Mouse (Mus musculus) lung, embryonic 16.5 days (tissue): Measurements from ENCODE around the gene Tril. TPM values are rescaled to one million over a fixed set of nuclear protein-coding genes. Genes with fewer than 3 reads are reported as not detected.

ENCODE experiments used
- ATAC-seq: fragments of 200-750 bp; cut with Nextera tagmentation; 2 replicates; pipeline ENCODE4 v1.8.0; 2017; ENCODE audit warnings: low read depth, mild to moderate bottlenecking, moderate library complexity
- H3K27ac ChIP-seq: fragments of 300-500 bp; sonication (generic); 2 replicates; pipeline ENCODE4 v1.5.1; 2014; ENCODE audit warnings: mild to moderate bottlenecking, control low read depth, low read length
- H3K27me3 ChIP-seq: fragments of 300-500 bp; sonication (generic); 2 replicates; pipeline ENCODE4 v1.6.1; 2014; ENCODE audit warnings: low read depth, low read length, mixed read lengths; ENCODE audit not compliant: control insufficient read depth, insufficient read depth
- H3K36me3 ChIP-seq: fragments of 300-500 bp; sonication (generic); 2 replicates; pipeline ENCODE4 v1.6.1; 2014; ENCODE audit warnings: low read length; ENCODE audit not compliant: control insufficient read depth, insufficient read depth
- H3K4me1 ChIP-seq: fragments of 300-500 bp; sonication (generic); replicated peaks from 2 replicates; pipeline ENCODE4 v1.6.1; 2014; ENCODE audit warnings: low read length, mixed read lengths; ENCODE audit not compliant: control insufficient read depth, insufficient read depth
- H3K4me2 ChIP-seq: fragments of 300-500 bp; sonication (generic); 2 replicates; pipeline ENCODE4 v1.6.1; 2014; ENCODE audit warnings: low read depth, low read length, control low read depth
- H3K4me3 ChIP-seq: fragments of 300-500 bp; sonication (generic); 2 replicates; pipeline ENCODE4 v1.5.1; 2014; ENCODE audit warnings: mild to moderate bottlenecking, low read length, control low read depth
- H3K9ac ChIP-seq: fragments of 300-500 bp; sonication (generic); 2 replicates; pipeline ENCODE4 v1.6.1; 2014; ENCODE audit warnings: low read length, control low read depth
- H3K9me3 ChIP-seq: fragments of 300-500 bp; sonication (generic); 2 replicates; pipeline ENCODE4 v1.6.1; 2016; ENCODE audit warnings: low read length; ENCODE audit not compliant: control insufficient read depth
- WGBS: fragments of 180-500 bp; shearing (Covaris S2); extraction: QIAGEN DNeasy Blood & Tissue Kit; methylation state at CpG from one replicate; pipeline ENCODE4 v1.1.7; 2014; 5-methylcytosine and 5-hydroxymethylcytosine counted together
- polyA plus RNA-seq: library from polyadenylated mRNA; unstranded; fragments of >200 nt; fragmentation: Nextera tagmentation; extraction: Ambion mirVana; gene quantifications from 2 replicates; pipeline ENCODE4 v1.2.1, GENCODE M21; 2015

Gene Tril
- polyA plus RNA-seq, 1 experiment from 2014 or later = 38.9 TPM

- H3K4me3 ChIP-seq = no peak overlapping the region
- no peak overlapping the region for H3K9ac ChIP-seq
- peaks cover 3% of the 10 kb centered on the region; the same call in 1 of the 2 replicates for H3K9me3 ChIP-seq
- ATAC-seq = peak; percentile 53
- H3K36me3 ChIP-seq = no peaks in the 10 kb centered on the region
- no peak overlapping the region for H3K4me2 ChIP-seq
- H3K4me1 ChIP-seq = peaks cover 10% of the 10 kb centered on the region
- peaks cover 4% of the 10 kb centered on the region; the same call in 1 of the 2 replicates for H3K27me3 ChIP-seq
- 28% methylated on average over 4 of the region's 4 CpGs for WGBS
- no peak overlapping the region for H3K27ac ChIP-seq
Measured at GRCm38 (mm10) chr6:53825213-53825612, 4.6 kb upstream of the Tril start.

- peak; percentile 21; the same call in 1 of the 2 replicates for ATAC-seq
- H3K9me3 ChIP-seq = no peaks in the 10 kb centered on the region
- H3K4me3 ChIP-seq = peak overlapping the region; percentile 61
- H3K36me3 ChIP-seq = no peaks in the 10 kb centered on the region
- peaks cover 30% of the 10 kb centered on the region for H3K27me3 ChIP-seq
- H3K9ac ChIP-seq = peak overlapping the region; percentile 73
- H3K27ac ChIP-seq = peak overlapping the region; percentile 94
- WGBS = 3% methylated on average over 18 of the region's 18 CpGs
- peak overlapping the region; percentile 95 for H3K4me2 ChIP-seq
- peaks cover 33% of the 10 kb centered on the region for H3K4me1 ChIP-seq
Measured at GRCm38 (mm10) chr6:53821041-53821501, 441 bp upstream of the Tril start.

GRCm38 (mm10) chr6:53819761-53820485, 707 bp downstream of the Tril start:
- Histone ChIP-seq H3K4me1 (peaks cover 30% of the 10 kb centered on the region), H3K4me2 (peak overlapping the region; percentile 95), H3K4me3 (peak overlapping the region; percentile 61), H3K27me3 (peaks cover 30% of the 10 kb centered on the region), H3K9me3 (no peaks in the 10 kb centered on the region), H3K9ac (peak overlapping the region; percentile 73), H3K36me3 (no peaks in the 10 kb centered on the region), H3K27ac (peak overlapping the region; percentile 94)
- WGBS = under 1% methylated on average over 63 of the region's 64 CpGs
- ATAC-seq = peak; percentile 16

- peaks cover 30% of the 10 kb centered on the region for H3K27me3 ChIP-seq
- H3K4me3 ChIP-seq = peak overlapping the region; percentile 61
- WGBS = 2% methylated on average over 52 of the region's 52 CpGs
- peak overlapping the region; percentile 94 for H3K27ac ChIP-seq
- H3K9me3 ChIP-seq = no peaks in the 10 kb centered on the region
- H3K36me3 ChIP-seq = no peaks in the 10 kb centered on the region
- H3K4me2 ChIP-seq = peak overlapping the region; percentile 95
- peak overlapping the region; percentile 73 for H3K9ac ChIP-seq
- ATAC-seq = peak; percentile 24; the same call in 1 of the 2 replicates
- peaks cover 29% of the 10 kb centered on the region for H3K4me1 ChIP-seq
Measured at GRCm38 (mm10) chr6:53818732-53819661, 1.6 kb downstream of the Tril start.

GRCm38 (mm10) chr6:53818264-53818731, 2.3 kb downstream of the Tril start:
- WGBS = 1% methylated on average over 42 of the region's 42 CpGs
- peak; percentile 23; the same call in 1 of the 2 replicates for ATAC-seq
- Histone ChIP-seq H3K4me1 (peaks cover 29% of the 10 kb centered on the region), H3K27ac (peak overlapping the region; percentile 94), H3K9me3 (no peaks in the 10 kb centered on the region), H3K27me3 (peaks cover 28% of the 10 kb centered on the region), H3K36me3 (no peaks in the 10 kb centered on the region), H3K4me2 (peak overlapping the region; percentile 95), H3K9ac (peak overlapping the region; percentile 73), H3K4me3 (peak overlapping the region; percentile 61)

GRCm38 (mm10) chr6:53817763-53818174, 2.9 kb downstream of the Tril start:
- no peaks in the 10 kb centered on the region for H3K9me3 ChIP-seq
- peak overlapping the region; percentile 61 for H3K4me3 ChIP-seq
- no peaks in the 10 kb centered on the region for H3K36me3 ChIP-seq
- no peak for ATAC-seq
- peaks cover 26% of the 10 kb centered on the region for H3K27me3 ChIP-seq
- WGBS = 11% methylated on average over 28 of the region's 33 CpGs
- peak overlapping the region; percentile 73 for H3K9ac ChIP-seq
- no peak overlapping the region for H3K27ac ChIP-seq
- H3K4me1 ChIP-seq = peaks cover 29% of the 10 kb centered on the region
- peak overlapping the region; percentile 95 for H3K4me2 ChIP-seq

GRCm38 (mm10) chr6:53816661-53817060, 4.0 kb downstream of the Tril start:
- ATAC-seq = no peak
- Histone ChIP-seq H3K36me3 (no peaks in the 10 kb centered on the region), H3K4me1 (peaks cover 25% of the 10 kb centered on the region), H3K27ac (no peak overlapping the region), H3K9me3 (no peaks in the 10 kb centered on the region), H3K27me3 (peaks cover 26% of the 10 kb centered on the region), H3K4me2 (peak overlapping the region; percentile 95), H3K4me3 (peak overlapping the region; percentile 61), H3K9ac (0 out of 2 replicates have a peak overlapping the region, but pooled peaks have one; percentile 23)
- WGBS = 67% methylated on average over 8 of the region's 8 CpGs

GRCm38 (mm10) chr6:53815691-53816090, 4.9 kb downstream of the Tril start:
- no peaks in the 10 kb centered on the region for H3K9me3 ChIP-seq
- peaks cover 22% of the 10 kb centered on the region for H3K4me1 ChIP-seq
- no peak overlapping the region for H3K4me3 ChIP-seq
- H3K36me3 ChIP-seq = no peaks in the 10 kb centered on the region
- no peak overlapping the region for H3K9ac ChIP-seq
- H3K27me3 ChIP-seq = peaks cover 26% of the 10 kb centered on the region
- no peak overlapping the region for H3K4me2 ChIP-seq
- no peak overlapping the region for H3K27ac ChIP-seq
- peak; percentile 19; the same call in 1 of the 2 replicates for ATAC-seq
- WGBS = 40% methylated on average over 7 of the region's 7 CpGs

GRCm38 (mm10) chr6:53814214-53814613, 6.4 kb downstream of the Tril start:
- no peaks in the 10 kb centered on the region for H3K36me3 ChIP-seq
- no peak overlapping the region for H3K27ac ChIP-seq
- peaks cover 17% of the 10 kb centered on the region for H3K4me1 ChIP-seq
- H3K9me3 ChIP-seq = no peaks in the 10 kb centered on the region
- no peak for ATAC-seq
- H3K9ac ChIP-seq = no peak overlapping the region
- no peak overlapping the region for H3K4me2 ChIP-seq
- H3K27me3 ChIP-seq = peaks cover 19% of the 10 kb centered on the region
- no peak overlapping the region for H3K4me3 ChIP-seq
